In genomic region chr19:58360982-58361381, GRCm38 (mm10) we compare ENCODE assay signal across 33 mouse cellular contexts.
"Had no signal": no experiment of that assay in that cellular context is flagged by ENCODE, and none has a peak within 500 bp of the region (broad histone marks: within the 10 kb centered on the region; RNA-seq: fewer than 3 reads in every experiment).

No protein-coding gene starts in this region.

- ATAC-seq: hindbrain, embryonic 16.5 days; hindbrain, postnatal 0 days; inflammation-experienced regulatory T-cells, adult 6 months; intestine, embryonic 15.5 days; intestine, embryonic 16.5 days; intestine, postnatal 0 days had no signal

- H3K9me3 ChIP-seq: heart, embryonic 10.5 days; heart, embryonic 12.5 days; heart, embryonic 13.5 days; heart, embryonic 15.5 days; hindbrain, embryonic 10.5 days; hindbrain, embryonic 12.5 days; hindbrain, embryonic 13.5 days; hindbrain, embryonic 15.5 days; intestine, embryonic 15.5 days; kidney, embryonic 15.5 days had no signal

- H3K27me3 ChIP-seq: heart, embryonic 12.5 days; heart, embryonic 15.5 days; hindbrain, embryonic 12.5 days; hindbrain, embryonic 13.5 days; hindbrain, embryonic 15.5 days; intestine, embryonic 15.5 days; kidney, embryonic 15.5 days had no signal

- H3K4me2 ChIP-seq: heart, embryonic 11.5 days; heart, embryonic 12.5 days; heart, embryonic 13.5 days; heart, embryonic 15.5 days; hindbrain, embryonic 12.5 days; hindbrain, embryonic 13.5 days; hindbrain, embryonic 14.5 days; hindbrain, embryonic 15.5 days; intestine, embryonic 15.5 days; kidney, embryonic 15.5 days had no signal

- H3K27ac ChIP-seq: heart, embryonic 10.5 days; heart, embryonic 13.5 days; heart, embryonic 15.5 days; hindbrain, embryonic 10.5 days; hindbrain, embryonic 12.5 days; hindbrain, embryonic 13.5 days; hindbrain, embryonic 14.5 days; hindbrain, embryonic 15.5 days; hindbrain, postnatal 0 days; intestine, embryonic 15.5 days; kidney, embryonic 15.5 days; kidney, postnatal 0 days; layer of hippocampus, adult 2 months; left cerebral cortex, adult 2 months had no signal

- H3K36me3 ChIP-seq: heart, embryonic 10.5 days; heart, embryonic 12.5 days; heart, embryonic 13.5 days; heart, embryonic 15.5 days; hindbrain, embryonic 10.5 days; hindbrain, embryonic 12.5 days; hindbrain, embryonic 13.5 days; hindbrain, embryonic 15.5 days; intestine, embryonic 15.5 days; kidney, embryonic 15.5 days had no signal

- H3K4me1 ChIP-seq: heart, embryonic 10.5 days; heart, embryonic 12.5 days; heart, embryonic 13.5 days; heart, embryonic 15.5 days; intestine, embryonic 15.5 days had no signal

- H3K9ac ChIP-seq: heart, embryonic 12.5 days; heart, embryonic 13.5 days; heart, embryonic 15.5 days; hindbrain, embryonic 12.5 days; hindbrain, embryonic 13.5 days; hindbrain, embryonic 14.5 days; hindbrain, embryonic 15.5 days; intestine, embryonic 15.5 days; kidney, embryonic 15.5 days had no signal

- DNase-seq: heart, postnatal 10 days; heart, postnatal 14 days; heart, postnatal 36 days; heart, postnatal 4 days; kidney, adult 11 months; kidney, adult 18-20 months; kidney, adult 2 months; kidney, adult 8-10 months; kidney, adult 9 months; kidney, postnatal 10 days; kidney, postnatal 14 days; kidney, postnatal 36 days; kidney, postnatal 4 days had no signal

- H3K4me3 ChIP-seq: heart, embryonic 10.5 days; heart, embryonic 12.5 days; heart, embryonic 13.5 days; heart, embryonic 15.5 days; hindbrain, embryonic 10.5 days; hindbrain, embryonic 12.5 days; hindbrain, embryonic 13.5 days; hindbrain, embryonic 15.5 days; intestine, embryonic 15.5 days; kidney, embryonic 15.5 days; layer of hippocampus, adult 2 months; left cerebral cortex, adult 2 months had no signal
